Mouse (Mus musculus) liver, adult (tissue): ENCODE measurements around the gene Pitpnc1.

Experiments
- GATA4 ChIP-seq: IDR thresholded peaks from 2 replicates; pipeline ENCODE4 v1.6.1; 2014; ENCODE audit warnings: mild to moderate bottlenecking, low read length; ENCODE audit not compliant: insufficient replicate concordance

Pitpnc1 gene

GRCm38 (mm10) chr11:107379965-107380364, 90.5 kb downstream of the Pitpnc1 start:
- no peak for TF ChIP-seq GATA4

- peak; percentile 33; the same call in 1 of the 2 replicates for TF ChIP-seq GATA4
These were observed 91.2 kb downstream of the Pitpnc1 start for GRCm38 (mm10) chr11:107379089-107379845.

- peak; percentile 66; the same call in 1 of the 2 replicates for TF ChIP-seq GATA4
These were observed 93.2 kb downstream of the Pitpnc1 start for GRCm38 (mm10) chr11:107377326-107377725.

GRCm38 (mm10) chr11:107376272-107376671, 94.2 kb downstream of the Pitpnc1 start:
- TF ChIP-seq GATA4, result no peak

GRCm38 (mm10) chr11:107375816-107376215, 94.7 kb downstream of the Pitpnc1 start:
- TF ChIP-seq GATA4, result no peak

- no peak for TF ChIP-seq GATA4
These were observed 96.9 kb downstream of the Pitpnc1 start for GRCm38 (mm10) chr11:107373569-107373968.

- no peak for TF ChIP-seq GATA4
These were observed 97.3 kb downstream of the Pitpnc1 start for GRCm38 (mm10) chr11:107373154-107373553.

GRCm38 (mm10) chr11:107372688-107373087, 97.8 kb downstream of the Pitpnc1 start:
- no peak for TF ChIP-seq GATA4

GRCm38 (mm10) chr11:107370476-107370875, 100.0 kb downstream of the Pitpnc1 start:
- no peak for TF ChIP-seq GATA4

GRCm38 (mm10) chr11:107369661-107370060, 100.8 kb downstream of the Pitpnc1 start:
- no peak for TF ChIP-seq GATA4

GRCm38 (mm10) chr11:107365938-107366712, 104.4 kb downstream of the Pitpnc1 start:
- TF ChIP-seq GATA4, result no peak

- TF ChIP-seq GATA4, result no peak
These were observed 111.8 kb downstream of the Pitpnc1 start for GRCm38 (mm10) chr11:107358695-107359094.

GRCm38 (mm10) chr11:107356224-107356623, 114.3 kb downstream of the Pitpnc1 start:
- TF ChIP-seq GATA4, result no peak

GRCm38 (mm10) chr11:107355526-107355925, 115.0 kb downstream of the Pitpnc1 start:
- no peak for TF ChIP-seq GATA4

GRCm38 (mm10) chr11:107354499-107355143, 115.9 kb downstream of the Pitpnc1 start:
- peak; percentile 88; the same call in 1 of the 2 replicates for TF ChIP-seq GATA4

GRCm38 (mm10) chr11:107352596-107352995, 117.9 kb downstream of the Pitpnc1 start:
- no peak for TF ChIP-seq GATA4

GRCm38 (mm10) chr11:107349756-107350155, 120.7 kb downstream of the Pitpnc1 start:
- TF ChIP-seq GATA4, result no peak
